Mouse (Mus musculus) ovary, postnatal 36 days (tissue): ENCODE measurements around the gene Prdm11.

ENCODE experiments used
- DNase-seq: peaks from one replicate; pipeline ENCODE4 v3.0.0; 2022; ENCODE audit warnings: low spot score, mixed read lengths

Gene Prdm11

GRCm38 (mm10) chr2:93045818-93046508 is at the start of gene Prdm11:
Gene Prdm11 (minus strand): TSS chr2:93046167.
- peak; percentile 51 for DNase-seq

GRCm38 (mm10) chr2:93092347-93092746 is 46.4 kb upstream of the Prdm11 start:
- no peak for DNase-seq

DNA sequence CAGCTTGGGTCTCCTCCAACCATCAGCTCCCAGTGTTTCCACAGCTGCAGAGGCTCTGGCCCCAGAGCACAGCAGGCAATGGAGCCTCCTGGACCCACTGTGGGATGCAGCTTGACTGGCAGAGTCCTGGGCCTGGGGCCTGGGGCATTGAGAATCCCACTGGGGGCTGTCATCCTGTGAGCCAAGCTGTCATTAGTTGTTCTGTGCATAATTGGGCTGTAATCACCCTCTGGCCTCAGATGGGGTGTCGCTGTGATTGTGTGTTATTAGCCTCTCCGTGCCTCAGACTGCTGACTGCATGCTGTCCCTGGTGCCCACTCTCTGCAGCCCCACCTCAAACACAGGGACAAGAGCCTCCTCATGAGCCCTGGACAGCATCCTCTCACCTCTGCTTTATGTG is 45.7 kb upstream of the Prdm11 start:
- DNase-seq = no peak

DNA sequence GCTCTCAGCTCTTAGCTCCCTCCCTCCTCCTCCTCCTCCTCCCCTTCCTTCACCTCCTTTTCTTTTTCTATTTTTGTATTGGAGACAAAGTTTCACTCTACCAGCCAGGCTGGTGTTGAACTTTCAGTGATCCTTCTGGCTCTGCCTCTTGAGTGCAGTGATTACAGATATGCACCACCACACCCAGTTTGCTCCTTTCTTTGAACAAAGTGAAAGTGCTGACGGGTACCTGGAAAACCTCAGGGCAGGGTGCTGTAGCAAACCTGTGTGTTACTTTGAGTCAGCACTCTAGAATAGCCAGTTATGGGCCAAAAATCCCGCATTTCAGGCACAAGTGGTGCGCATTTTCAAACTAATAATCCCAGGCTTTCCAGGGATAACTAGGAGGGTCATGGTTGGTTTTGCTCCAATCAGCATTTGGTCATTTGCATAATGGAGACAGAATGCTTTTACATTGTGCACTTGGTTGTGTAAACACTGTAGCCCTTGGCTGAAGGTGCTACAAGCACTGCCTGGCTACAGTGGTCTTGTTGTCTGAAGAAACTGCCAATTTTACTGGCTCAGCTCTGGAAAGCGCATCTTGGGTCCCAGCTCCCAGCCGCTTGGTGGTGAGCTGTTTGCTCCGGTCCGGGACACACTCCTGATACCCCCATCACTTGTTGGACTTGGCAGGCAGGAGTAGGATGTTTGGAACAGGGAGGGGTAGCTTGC is 43.6 kb upstream of the Prdm11 start:
- no peak for DNase-seq

GRCm38 (mm10) chr2:93088006-93088405 is 42.0 kb upstream of the Prdm11 start:
- DNase-seq = no peak

DNA sequence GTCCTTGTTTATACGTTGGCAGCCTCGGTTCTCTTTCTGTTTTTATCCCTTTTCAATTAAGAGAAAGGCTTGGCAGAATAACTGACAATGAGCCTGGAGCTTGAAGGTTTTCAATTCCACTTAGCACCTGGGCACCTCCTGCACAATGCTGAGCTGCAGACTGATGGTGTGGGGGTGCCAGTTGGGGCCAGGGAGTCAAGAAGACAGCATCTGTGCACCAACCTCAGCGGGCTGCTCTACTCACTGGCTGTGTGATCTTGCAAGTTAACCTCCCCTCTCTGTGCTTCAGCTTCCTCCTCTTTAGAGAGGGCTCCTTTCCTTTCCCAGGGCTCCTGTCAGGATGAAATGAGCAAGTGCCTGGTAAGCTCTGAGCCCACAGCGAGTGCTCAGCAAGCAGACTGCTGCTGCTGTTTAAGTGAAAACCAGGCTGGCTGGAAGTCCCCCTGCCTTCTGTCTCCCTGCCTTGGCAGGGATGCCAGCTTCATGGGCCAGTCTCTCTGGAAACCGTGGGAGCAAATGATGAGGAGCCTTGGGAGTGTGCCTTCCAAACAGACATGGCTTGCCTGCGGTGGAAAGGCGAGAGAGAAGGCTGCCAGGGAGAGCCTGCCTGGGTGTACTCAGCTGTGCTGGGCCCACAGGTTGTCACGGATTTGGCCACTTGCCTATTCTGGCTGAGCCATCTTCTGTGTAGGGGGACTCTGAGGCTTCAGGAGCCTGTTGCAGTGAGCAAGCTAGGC is 39.5 kb upstream of the Prdm11 start:
- DNase-seq = no peak

DNA sequence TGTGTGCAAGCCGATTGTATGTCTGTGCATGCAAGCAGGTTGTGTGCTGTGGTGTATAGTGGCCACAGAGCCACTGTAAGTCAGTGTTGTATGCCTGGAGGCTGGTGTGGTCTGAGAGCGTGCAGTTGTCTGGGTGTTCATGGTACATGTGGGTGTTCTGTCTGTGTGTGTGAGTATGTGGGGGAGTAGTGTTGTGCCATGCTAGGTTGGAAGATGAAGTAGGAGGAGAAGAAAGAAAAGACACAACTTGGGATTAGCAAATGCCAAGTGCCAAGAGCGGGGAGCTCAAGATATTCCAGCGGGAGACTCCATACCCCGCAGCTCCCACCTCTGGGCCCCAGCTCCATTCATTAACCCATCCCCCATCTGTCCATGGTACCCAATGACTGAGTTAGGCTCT is 38.5 kb upstream of the Prdm11 start:
- no peak for DNase-seq

DNA sequence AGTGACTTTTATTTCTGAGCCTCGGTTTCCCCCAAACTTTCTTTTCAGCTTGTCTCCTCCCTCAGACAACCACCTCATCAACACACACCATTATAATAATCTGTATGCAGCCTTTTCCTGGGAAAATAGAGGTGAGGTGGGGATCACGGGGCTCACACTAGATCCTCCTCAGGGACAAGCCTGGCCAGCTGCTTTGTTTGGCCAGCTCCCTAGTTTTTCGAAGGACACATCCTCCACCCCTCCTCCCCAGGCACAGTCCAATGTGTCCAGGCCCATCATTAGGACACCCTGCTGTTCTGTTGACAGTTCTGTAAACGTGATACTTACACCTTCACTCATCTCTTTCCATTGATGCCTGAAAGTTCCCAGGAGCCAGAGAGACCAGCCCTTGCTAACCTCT is 37.4 kb upstream of the Prdm11 start:
- DNase-seq = no peak

DNA sequence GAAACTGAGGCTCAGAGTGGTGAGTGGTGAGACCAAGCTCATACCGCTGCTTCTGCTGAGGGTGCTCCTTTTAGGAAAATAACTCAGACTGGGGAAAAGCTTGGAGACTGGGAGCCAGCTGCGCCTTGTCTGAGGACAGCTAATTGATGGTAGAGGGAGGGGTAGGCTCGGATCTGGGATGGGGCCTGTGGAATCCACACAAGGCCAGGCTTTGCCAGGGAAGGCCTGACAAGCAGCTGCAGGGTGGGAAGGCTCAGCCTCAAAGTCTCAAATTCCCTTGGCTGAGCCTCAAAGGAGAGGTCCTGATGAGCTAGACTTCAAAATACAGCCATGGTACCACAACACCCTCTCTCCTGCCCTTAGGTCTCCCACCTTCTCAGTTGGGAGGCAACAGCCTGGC is 36.9 kb upstream of the Prdm11 start:
- no peak for DNase-seq

GRCm38 (mm10) chr2:93080871-93081608 is 35.1 kb upstream of the Prdm11 start:
- no peak for DNase-seq

- DNase-seq = no peak
Measured at GRCm38 (mm10) chr2:93079394-93079793, 33.4 kb upstream of the Prdm11 start.

GRCm38 (mm10) chr2:93076578-93076955 is 30.6 kb upstream of the Prdm11 start:
- DNase-seq = no peak

GRCm38 (mm10) chr2:93075738-93076577 is 30.0 kb upstream of the Prdm11 start:
- DNase-seq = peak; percentile 68

GRCm38 (mm10) chr2:93071656-93072055 is 25.7 kb upstream of the Prdm11 start:
- DNase-seq = peak; percentile 82

DNA sequence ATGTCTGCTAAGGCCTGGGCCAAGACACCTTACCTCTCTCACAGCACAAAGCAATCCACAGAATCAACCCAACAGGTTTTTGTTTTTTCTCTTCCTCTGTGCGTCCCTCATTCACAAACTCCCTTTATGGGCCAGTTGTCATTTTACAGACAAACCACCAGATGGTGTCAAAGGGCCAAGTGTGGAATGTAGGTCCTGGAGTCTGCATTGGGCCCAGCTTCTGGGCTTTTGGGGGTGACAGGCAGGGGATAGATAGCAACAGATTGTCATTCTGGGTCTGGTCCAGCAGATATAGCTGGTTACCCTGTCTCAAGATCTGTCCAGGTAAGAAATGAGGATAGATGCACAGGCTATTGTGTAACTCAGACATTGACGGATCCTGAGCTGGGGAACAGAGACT is 23.0 kb upstream of the Prdm11 start:
- no peak for DNase-seq

DNA sequence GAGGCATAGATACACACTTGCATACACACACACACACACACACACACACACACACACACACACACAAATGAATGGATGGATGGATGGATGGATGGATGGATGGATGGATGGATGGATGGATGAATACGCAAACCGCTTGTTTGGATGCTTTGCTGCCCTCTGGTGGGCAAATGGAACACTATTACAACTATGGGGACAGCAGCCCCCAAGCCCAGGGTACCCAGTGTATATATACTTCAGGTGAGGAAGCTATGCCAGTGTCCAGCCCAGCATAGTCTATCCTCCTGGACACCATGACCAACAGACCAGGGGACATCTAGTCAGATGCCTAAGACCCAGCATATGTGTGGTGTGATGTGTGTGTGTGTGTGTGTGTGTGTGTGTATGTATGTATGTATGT is 17.4 kb upstream of the Prdm11 start:
- DNase-seq = no peak

- no peak for DNase-seq
Measured at GRCm38 (mm10) chr2:93051873-93052272, 5.9 kb upstream of the Prdm11 start.

DNA sequence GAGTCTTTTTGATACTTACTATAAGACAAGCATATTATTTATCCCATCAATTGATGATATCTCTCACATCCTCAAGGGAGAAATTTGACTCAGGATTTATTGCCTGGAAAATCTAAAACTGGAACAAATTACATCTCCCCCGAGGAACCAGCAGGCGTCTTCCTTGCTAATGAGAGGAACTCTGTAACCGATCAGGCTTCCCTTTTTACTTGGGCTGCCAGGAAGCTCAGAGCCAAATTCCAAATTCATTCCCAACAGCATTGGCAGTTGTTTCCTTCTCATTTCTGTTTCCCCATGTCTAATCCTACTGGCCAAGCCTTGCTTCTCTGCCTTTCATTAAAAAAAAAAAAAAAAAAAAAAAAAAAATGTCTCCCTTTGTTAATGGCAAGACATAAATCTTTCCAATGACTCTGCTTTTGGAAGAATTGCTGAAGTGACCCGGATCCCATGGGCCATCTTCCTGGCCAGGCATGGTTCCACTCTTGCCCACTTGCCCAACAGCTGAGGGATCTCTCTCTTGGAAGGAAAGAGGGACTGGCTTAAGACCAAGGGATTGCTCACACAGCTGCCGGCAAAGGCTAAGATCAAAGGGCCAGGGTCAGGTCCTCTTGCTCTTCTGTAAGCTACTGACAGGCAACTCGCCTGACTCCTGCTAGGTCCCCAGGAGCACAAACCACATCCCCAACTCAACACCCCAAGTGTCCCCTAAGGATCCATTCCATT is 2.8 kb upstream of the Prdm11 start:
- DNase-seq = peak; percentile 37

- DNase-seq = no peak
Measured at GRCm38 (mm10) chr2:93047491-93048050, 1.6 kb upstream of the Prdm11 start.

DNA sequence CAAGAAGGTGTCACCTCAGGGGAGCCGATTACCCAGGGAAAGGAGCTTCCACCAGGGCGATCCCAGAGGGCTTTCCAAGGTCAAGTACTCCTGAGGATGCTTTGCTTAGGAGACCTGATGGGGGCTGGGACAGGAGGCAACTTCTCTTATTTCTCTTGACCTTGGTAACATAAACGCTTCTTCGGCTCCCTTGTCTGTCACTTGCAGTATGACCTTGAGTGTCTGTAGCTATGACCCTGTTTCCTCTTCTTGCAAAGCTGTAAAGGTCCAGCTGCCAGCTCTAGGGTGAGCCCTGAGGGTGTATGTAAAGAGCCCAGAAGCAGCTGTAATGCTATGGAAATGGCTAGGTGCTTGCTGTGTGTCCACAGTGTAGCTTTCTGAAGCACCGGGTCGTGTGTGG is 1.1 kb upstream of the Prdm11 start:
- DNase-seq = no peak

DNA sequence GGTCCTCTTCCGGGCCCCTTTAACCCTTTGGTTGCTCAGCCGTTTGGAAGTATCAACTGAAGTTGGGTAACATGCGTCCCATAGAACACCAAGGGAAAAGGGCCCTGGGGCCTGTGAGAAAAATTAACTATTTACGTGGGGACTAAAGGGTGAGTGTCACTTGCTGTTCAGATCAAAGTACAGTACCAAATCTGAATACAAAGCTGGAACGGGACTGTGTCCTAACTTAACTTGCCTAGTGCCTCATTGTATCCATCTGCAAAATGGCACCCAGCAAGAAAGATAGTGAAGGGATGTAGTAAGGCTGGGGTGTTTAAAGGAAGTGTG is 505 bp upstream of the Prdm11 start:
- DNase-seq = no peak
